Mouse (Mus musculus): ENCODE data around the gene Ooep. TPM values are rescaled to one million over a fixed set of nuclear protein-coding genes. Genes with fewer than 3 reads are reported as not detected.

The Ooep gene
- polyA plus RNA-seq, 3 experiments from 2014 or later = not detected

Other genes starting within 250 kb of the Ooep start
- 10 to 100 TPM in 2 of 3 experiments, under 1 TPM in 1; 0.62 to 23.4 (median 19.3) TPM for gene Gsta4, start 196.0 kb downstream of the Ooep start, polyA plus RNA-seq (2017; shearing (Covaris generic))
- gene Gsta1, start 148.1 kb downstream of the Ooep start, polyA plus RNA-seq (2017; shearing (Covaris generic)) = not detected
- gene Gm3776, start 121.6 kb downstream of the Ooep start, polyA plus RNA-seq (2017; shearing (Covaris generic)) = not detected
- not detected for gene Gm10639, start 88.8 kb downstream of the Ooep start, polyA plus RNA-seq (2017; shearing (Covaris generic))
- gene Omt2a, start 63.9 kb downstream of the Ooep start, polyA plus RNA-seq (2017; shearing (Covaris generic)) = not detected
- not detected for gene Omt2b, start 51.1 kb downstream of the Ooep start, polyA plus RNA-seq (2017; shearing (Covaris generic))
- gene Gsta2, start 22.9 kb downstream of the Ooep start, polyA plus RNA-seq (2017; shearing (Covaris generic)) = not detected
- not detected for gene Dppa5a, start 10.5 kb downstream of the Ooep start, polyA plus RNA-seq (2017; shearing (Covaris generic))
- 1 to 10 TPM; 1.8 to 5.2 (median 3.1) TPM for gene Ddx43, start 17.1 kb upstream of the Ooep start, polyA plus RNA-seq (2017; shearing (Covaris generic))
- gene Cgas, start 64.5 kb upstream of the Ooep start, polyA plus RNA-seq (2017; shearing (Covaris generic)) = 1 to 10 TPM; 2.4 to 4.1 (median 2.5) TPM
- gene Mto1, start 69.5 kb upstream of the Ooep start, polyA plus RNA-seq (2017; shearing (Covaris generic)) = 10 to 100 TPM; 12.8 to 19.9 (median 16.0) TPM
- under 1 TPM in 1 of 3 experiments, not detected in 2; 0.40 TPM for gene Gm17324, start 70.1 kb upstream of the Ooep start, polyA plus RNA-seq (2017; shearing (Covaris generic))
- gene Eef1a1, start 110.4 kb upstream of the Ooep start, polyA plus RNA-seq (2017; shearing (Covaris generic)) = over 10,000 TPM in 2 of 3 experiments, 1,000 to 10,000 TPM in 1; 7,660 to 11,983 (median 10,337) TPM
- 10 to 100 TPM in 2 of 3 experiments, 1 to 10 TPM in 1; 8.2 to 12.0 (median 11.3) TPM for gene Slc17a5, start 209.3 kb upstream of the Ooep start, polyA plus RNA-seq (2017; shearing (Covaris generic))
- gene Cd109, start 236.8 kb upstream of the Ooep start, polyA plus RNA-seq (2017; shearing (Covaris generic)) = 1 to 10 TPM in 1 of 3 experiments, under 1 TPM in 2; 0.16 to 1.3 (median 0.39) TPM

Data from inflammation-experienced regulatory T-cells, adult 6 months (primary cell).